Mouse (Mus musculus) kidney, adult 2 months (tissue): ENCODE data around the gene Asb18.

ENCODE experiments used
- CTCF ChIP-seq: fragments of 200-500 bp; conservative IDR thresholded peaks from 2 replicates; pipeline ENCODE4 v1.5.1; 2011; ENCODE audit warnings: low read depth, mild to moderate bottlenecking, control low read depth, low read length, moderate library complexity, mixed read lengths; ENCODE audit not compliant: insufficient read depth, insufficient read length
- POLR2A ChIP-seq: fragments of 200-500 bp; IDR thresholded peaks from one replicate; pipeline ENCODE4 v1.6.1; 2011; ENCODE audit warnings: low read depth, low read length, control low read depth

GRCm38 (mm10) chr1:90012850-90013249, 1.6 kb downstream of the Asb18 start:
- TF ChIP-seq CTCF (no peak), POLR2A (no peak)
